Mouse (Mus musculus) CH12.LX (cell line): ENCODE results near the gene Pja2. TPM values are rescaled to one million over a fixed set of nuclear protein-coding genes. Genes with fewer than 3 reads are reported as not detected.

ENCODE experiments used
- DNase-seq: peaks from one replicate; pipeline ENCODE4 v3.0.0-alpha.2; 2013; ENCODE audit errors: extremely low read depth
- H3K27ac ChIP-seq: 2 replicates; pipeline ENCODE4 v1.5.1; 2012; ENCODE audit warnings: low read depth, mild to moderate bottlenecking, control low read depth, moderate library complexity; ENCODE audit not compliant: insufficient read depth
- H3K27me3 ChIP-seq: replicated peaks from 2 replicates; pipeline ENCODE3; 2012; ENCODE audit warnings: inconsistent platforms
- H3K36me3 ChIP-seq, 2 experiments: replicated peaks in 1 of 2; 2 replicates each; pipeline versions ENCODE3 to v1.6.1; 2012; ENCODE audit warnings: inconsistent platforms in 1 of 2, low read length in 1 of 2, mild to moderate bottlenecking in 1 of 2, mixed read lengths in 1 of 2, moderate library complexity in 1 of 2; ENCODE audit not compliant: control insufficient read depth in 1 of 2, insufficient read depth in 1 of 2
- H3K4me1 ChIP-seq, 2 experiments: 2 replicates each; pipeline ENCODE4 v1.6.1; 2012; ENCODE audit warnings: inconsistent platforms in 1 of 2, moderate library complexity in 1 of 2; ENCODE audit not compliant: insufficient read depth in 2 of 2, control insufficient read depth in 1 of 2
- H3K4me2 ChIP-seq: 2 replicates; pipeline ENCODE4 v1.6.1; 2012; ENCODE audit warnings: low read depth, mild to moderate bottlenecking, control low read depth; ENCODE audit not compliant: poor library complexity, insufficient read depth, severe bottlenecking
- H3K4me3 ChIP-seq, 3 experiments: fragments of 150-350 bp in 1 of 3; sonication (generic) in 1 of 3; replicated peaks in 1 of 3; 2 replicates each; pipeline versions ENCODE3 to v1.5.1; 2011 to 2012; ENCODE audit warnings: low read depth in 2 of 3, low read length in 2 of 3, mild to moderate bottlenecking in 2 of 3, moderate library complexity in 2 of 3, control low read depth in 1 of 3, improper control_type of control experiment in 1 of 3, inconsistent platforms in 1 of 3, mixed read lengths in 1 of 3; ENCODE audit not compliant: poor library complexity in 1 of 3
- H3K79me2 ChIP-seq: replicated peaks from 2 replicates; pipeline ENCODE4 v1.6.1; 2012; ENCODE audit warnings: mild to moderate bottlenecking, moderate library complexity; ENCODE audit not compliant: control insufficient read depth, poor library complexity, insufficient read depth, severe bottlenecking; ENCODE audit errors: extremely low read depth
- H3K9ac ChIP-seq: 2 replicates; pipeline ENCODE4 v1.6.1; 2012; ENCODE audit warnings: low read depth, mild to moderate bottlenecking, control low read depth, moderate library complexity; ENCODE audit not compliant: insufficient read depth
- H3K9me3 ChIP-seq: replicated peaks from 2 replicates; pipeline ENCODE3; 2012; ENCODE audit warnings: low read length, inconsistent platforms, mixed read lengths
- CTCF ChIP-seq, 2 experiments: IDR thresholded peaks in 1 of 2; conservative IDR thresholded peaks in 1 of 2; 2 replicates each; pipeline ENCODE4 v1.5.1; 2011 to 2012; ENCODE audit warnings: low read depth in 2 of 2, low read length in 2 of 2, improper control_type of control experiment in 1 of 2, inconsistent platforms in 1 of 2, mild to moderate bottlenecking in 1 of 2, moderate library complexity in 1 of 2
- JUND ChIP-seq: conservative IDR thresholded peaks from 2 replicates; pipeline ENCODE4 v1.6.1; 2011; ENCODE audit warnings: low read depth, low read length, improper control_type of control experiment
- RAD21 ChIP-seq: IDR thresholded peaks from 2 replicates; pipeline ENCODE4 v1.6.1; 2011; ENCODE audit warnings: low read depth, mild to moderate bottlenecking, low read length, improper control_type of control experiment, moderate library complexity
- SIN3A ChIP-seq: IDR thresholded peaks from 2 replicates; pipeline ENCODE4 v1.6.1; 2012; ENCODE audit warnings: low read length, improper control_type of control experiment, inconsistent platforms
- SMC3 ChIP-seq: IDR thresholded peaks from 2 replicates; pipeline ENCODE4 v1.6.1; 2011; ENCODE audit warnings: low read depth, low read length, improper control_type of control experiment
- dilution Hi-C: fragments of 300-500 bp; cut with MboI; formaldehyde crosslinking; loops from 2 replicates; pipeline ENCODE4 v1.14.3; 2020; ENCODE audit warnings: low sequenced_read_pairs; ENCODE audit not compliant: extremely low pct_unique_long_range_greater_than_20kb, extremely low pct_ligation_motif_present
- in situ Hi-C: fragments of 300-500 bp; cut with MboI; formaldehyde crosslinking; loops from 3 replicates; pipeline ENCODE4 v1.14.3; 2019; ENCODE audit warnings: low sequenced_read_pairs, low pct_ligation_motif_present, low pct_unique_long_range_greater_than_20kb, mixed read lengths
- polyA plus RNA-seq: library from polyadenylated mRNA; unstranded; fragments of >175 nt; gene quantifications from 2 replicates; pipeline ENCODE4 v1.2.1, GENCODE M21; 2012; ENCODE audit warnings: low read depth; ENCODE audit not compliant: insufficient read length
- total RNA-seq, 2 experiments: library from RNA; depleted of rRNA; stranded (reverse); fragments of 300-350 nt in 1 of 2; fragments of >200 nt in 1 of 2; gene quantifications; 2 replicates each; pipeline ENCODE4 v1.2.3; 2012 to 2014

Gene Pja2
- total and polyA plus RNA-seq, 3 experiments, result 10.9 to 16.2 (median 13.9) TPM

DNA sequence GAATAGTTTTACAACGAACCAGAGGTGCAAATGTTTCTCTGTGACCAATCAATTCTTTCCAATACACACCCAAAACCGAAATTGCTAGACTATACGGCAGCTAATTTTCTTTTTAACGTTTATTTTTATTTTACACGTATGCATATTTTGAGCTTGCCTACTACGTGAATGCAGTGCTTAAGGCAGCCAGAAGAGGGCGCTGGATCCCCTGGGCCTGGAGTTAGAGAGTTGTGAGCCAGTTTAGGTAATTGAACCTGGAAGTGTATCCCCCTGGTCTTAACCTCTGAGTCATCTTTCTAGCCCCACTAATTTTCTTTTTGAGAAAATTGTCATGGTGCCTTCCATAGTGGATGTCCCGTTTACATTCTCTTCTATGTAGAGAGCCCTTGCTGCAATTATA is 100.5 kb downstream of the Pja2 start:
- in situ Hi-C loops, result no loop called here
- dilution Hi-C loops, result no loop called here
- Histone ChIP-seq H3K9ac (no peak overlapping the region), H3K4me2 (no peak overlapping the region), H3K79me2 (no peaks in the 10 kb centered on the region), H3K4me3 (no peak overlapping the region), H3K36me3 (no peaks in the 10 kb centered on the region), H3K27ac (no peak overlapping the region), H3K27me3 (no peaks in the 10 kb centered on the region), H3K4me1 (peaks cover 4 to 16% of the 10 kb centered on the region in 2 experiments; a peak in 2 of 4 replicates), H3K9me3 (no peaks in the 10 kb centered on the region)
- TF ChIP-seq SIN3A, result no peak
- no peak for TF ChIP-seq JUND
- TF ChIP-seq CTCF (conservative IDR thresholded peaks at IDR 0.05 in 1 of 2, IDR thresholded peaks at IDR 0.05 in 1 of 2; ENCODE audit: low read depth in 2 of 2, low read length in 2 of 2), result peak; percentile 34 to 67; a peak in 3 of 4 replicates
- peak; percentile 46 for TF ChIP-seq RAD21
- peak; percentile 46 for TF ChIP-seq SMC3
- DNase-seq, result peak; percentile 34
